Comparison of ENCODE assay signal across 9 mouse cellular contexts in genomic region chr9:116122969-116123589, GRCm38 (mm10). TPM values are rescaled to one million over a fixed set of nuclear protein-coding genes. Genes with fewer than 3 reads are reported as not detected.
DNase-seq lines count a peak whose midpoint lies in the region; ATAC-seq lines count a peak whose summit lies in the region.
"Had no signal": no experiment of that assay in that cellular context is flagged by ENCODE, and none has a peak within 500 bp of the region (broad histone marks: within the 10 kb centered on the region; RNA-seq: fewer than 3 reads in every experiment).

No protein-coding gene starts in this region.

- 32% methylated on average over 9 of the region's 9 CpGs for WGBS in kidney, embryonic 15.5 days
- 62% methylated on average over 9 of the region's 9 CpGs for WGBS in hindbrain, embryonic 12.5 days

- peaks cover 33% of the 10 kb centered on the region for H3K4me1 ChIP-seq in kidney, embryonic 15.5 days
- H3K4me1 ChIP-seq in hindbrain, embryonic 12.5 days: peaks cover 6% of the 10 kb centered on the region; the same call in 1 of the 2 replicates

- H3K9me3 ChIP-seq in kidney, embryonic 15.5 days (replicated peaks): no peaks in the 10 kb centered on the region
- no peaks in the 10 kb centered on the region for H3K9me3 ChIP-seq in hindbrain, embryonic 12.5 days (replicated peaks)
- H3K9me3 ChIP-seq: midbrain, embryonic 12.5 days had no signal

- H3K9ac ChIP-seq in kidney, embryonic 15.5 days: no peak overlapping the region
- no peak overlapping the region for H3K9ac ChIP-seq in hindbrain, embryonic 12.5 days
- H3K9ac ChIP-seq: midbrain, embryonic 12.5 days had no signal

- no peaks in the 10 kb centered on the region for H3K27me3 ChIP-seq in kidney, embryonic 15.5 days
- no peaks in the 10 kb centered on the region for H3K27me3 ChIP-seq in hindbrain, embryonic 12.5 days
- H3K27me3 ChIP-seq: midbrain, embryonic 12.5 days had no signal

- H3K36me3 ChIP-seq in kidney, embryonic 15.5 days: peaks cover 54% of the 10 kb centered on the region
- no peaks in the 10 kb centered on the region; the same call in 1 of the 2 replicates for H3K36me3 ChIP-seq in hindbrain, embryonic 12.5 days
- H3K36me3 ChIP-seq: midbrain, embryonic 12.5 days had no signal

- H3K4me2 ChIP-seq in kidney, embryonic 15.5 days: no peak overlapping the region
- no peak overlapping the region for H3K4me2 ChIP-seq in hindbrain, embryonic 12.5 days (replicated peaks)
- H3K4me2 ChIP-seq: midbrain, embryonic 12.5 days had no signal

- peak; percentile 65 for ATAC-seq in kidney, embryonic 15.5 days (replicated peaks; ENCODE audit: low FRiP score)
- ATAC-seq in activated CD4-positive, CD25-positive, alpha-beta regulatory T cell, adult 4 months: peak; percentile 74
- peak; percentile 43 for ATAC-seq in megakaryocyte progenitor cell, adult 5-6 weeks (replicated peaks; ENCODE audit: poor library complexity)
- no peak for ATAC-seq in hindbrain, embryonic 12.5 days (ENCODE audit: low FRiP score)

- H3K27ac ChIP-seq in kidney, embryonic 15.5 days: peak overlapping the region; percentile 79
- H3K27ac ChIP-seq in hindbrain, embryonic 12.5 days: no peak overlapping the region
- H3K27ac ChIP-seq: midbrain, embryonic 12.5 days had no signal

- H3K4me3 ChIP-seq in kidney, embryonic 15.5 days (replicated peaks): no peak overlapping the region
- H3K4me3 ChIP-seq in hindbrain, embryonic 12.5 days: no peak overlapping the region
- H3K4me3 ChIP-seq: midbrain, embryonic 12.5 days had no signal

- intact Hi-C loops in heart, postnatal 10 days (cut with DNase I): no loop called here

- DNase-seq in kidney, postnatal 36 days: no peak
- peak; percentile 58 to 66 for DNase-seq in heart, postnatal 10 days
- no peak for DNase-seq in cerebellum, adult 11-12 months
- no peak for DNase-seq in cerebellum, postnatal 10 days

RNA-seq across cellular contexts. Expression of gene Tgfbr2, which starts 52.1 kb away (rescaled TPM):
- 30.8 and 31.5 TPM in 2 replicates for polyA plus RNA-seq in kidney, embryonic 15.5 days (2015; fragmentation: Nextera tagmentation; extraction: Ambion mirVana)
- 10 to 100 TPM; 22.9 to 28.0 TPM for polyA plus RNA-seq in activated CD4-positive, CD25-positive, alpha-beta regulatory T cell, adult 4 months (2017; shearing (Covaris generic))
- 10 to 100 TPM; 56.8 to 60.9 TPM for total RNA-seq in heart, postnatal 10 days (2021)
- total RNA-seq in megakaryocyte progenitor cell, adult 5-6 weeks (2015): 8.2 and 8.3 TPM in 2 replicates
- 5.9 and 6.5 TPM in 2 replicates for total RNA-seq in megakaryocyte progenitor cell, adult 5-6 weeks (2017)
- 18.9 and 19.3 TPM in 2 replicates for polyA plus RNA-seq in hindbrain, embryonic 12.5 days (2016; fragmentation: Nextera tagmentation; extraction: Ambion mirVana)

Comparison
In these comparisons a context has a peak if more than half of its experiments do, and no peak if none do; other contexts are left out.
1. DNase-seq: peak in heart, postnatal 10 days (2 of 2); none in kidney, postnatal 36 days (0 of 2), cerebellum, adult 11-12 months (single experiment) and cerebellum, postnatal 10 days (0 of 2).